Mouse (Mus musculus): Measurements from ENCODE around the gene Gm20867. TPM values are rescaled to one million over a fixed set of nuclear protein-coding genes. Genes with fewer than 3 reads are reported as not detected.
"Not testable (repeated sequence)": the region's sequence is repeated elsewhere in the genome, so short reads cannot be mapped to it uniquely, and the experiment has no call there.

Gm20867 gene
- not detected in 2 replicates for polyA plus RNA-seq (2015; fragmentation: Nextera tagmentation; extraction: Ambion mirVana)

DNA sequence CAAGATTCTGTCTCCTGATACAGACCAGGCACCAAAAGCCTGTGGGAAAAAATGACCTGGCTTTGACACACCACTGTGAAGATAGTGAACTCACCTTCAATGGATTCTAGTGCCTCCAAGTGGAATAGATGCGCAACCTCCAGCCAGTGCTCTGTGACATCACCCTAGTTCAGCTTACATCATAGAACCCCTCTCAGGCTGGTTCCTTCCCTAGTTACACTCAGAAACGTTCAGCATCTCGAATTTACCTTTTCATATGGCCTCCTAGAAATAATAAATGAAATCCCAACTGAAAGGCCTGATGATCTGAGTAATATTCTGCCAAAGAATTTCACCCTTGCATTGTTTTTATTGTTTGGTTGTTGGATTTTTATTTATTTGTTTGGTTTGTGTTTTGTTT lies at the start of gene Gm20867:
TSS of gene Gm20867 (minus strand) at position 101 of the 400 bp plus-strand sequence.
- not testable (repeated sequence) for H3K27me3 ChIP-seq (replicated peaks; ENCODE audit: insufficient read depth, low read length); H3K9ac ChIP-seq (replicated peaks; ENCODE audit: low read depth); H3K9me3 ChIP-seq (ENCODE audit: low read length); ATAC-seq; H3K27ac ChIP-seq (ENCODE audit: low read length); H3K4me2 ChIP-seq (replicated peaks; ENCODE audit: low read depth, low read length); H3K4me1 ChIP-seq (ENCODE audit: insufficient read depth, low read depth, low read length); H3K4me3 ChIP-seq (ENCODE audit: low read depth, low read length); H3K36me3 ChIP-seq (ENCODE audit: insufficient read depth, low read length); DNase-seq (ENCODE audit: low spot score)
- WGBS = no CpG with 5 or more reads among the region's 3 CpGs

Other genes starting within 250 kb of the Gm20867 start
- gene Gm29564, start 249.8 kb upstream of the Gm20867 start, polyA plus RNA-seq (2015; fragmentation: Nextera tagmentation; extraction: Ambion mirVana) = not detected in 2 replicates

All from lung, postnatal 0 days (tissue).